Mouse (Mus musculus) adrenal gland, postnatal 4 days (tissue): Measurements from ENCODE around the gene Clnk. TPM values are rescaled to one million over a fixed set of nuclear protein-coding genes. Genes with fewer than 3 reads are reported as not detected.
"Not testable (repeated sequence)": the region's sequence is repeated elsewhere in the genome, so short reads cannot be mapped to it uniquely, and the experiment has no call there.

ENCODE experiments used
- DNase-seq, 2 experiments: peaks; one replicate each; pipeline ENCODE4 v3.0.0; 2021 to 2022; ENCODE audit warnings: low spot score in 2 of 2, mixed read lengths in 2 of 2
- long read RNA-seq, 2 experiments: library from polyadenylated mRNA; stranded (forward); transcript quantifications; one replicate each; pipeline ENCODE4 v2.0.0; 2021
- total RNA-seq, 2 experiments: library from RNA; stranded (reverse); gene quantifications; 2 replicates each; pipeline ENCODE4 v1.2.3; 2021

Clnk gene
- not detected for total RNA-seq
- long read RNA-seq, experiment 1: 0 reads
- long read RNA-seq, experiment 2: 0 reads

GRCm38 (mm10) chr5:38876622-38877021 lies at the start of gene Clnk:
TSS of gene Clnk (minus strand) at chr5:38876812.
- no peak for DNase-seq

DNA sequence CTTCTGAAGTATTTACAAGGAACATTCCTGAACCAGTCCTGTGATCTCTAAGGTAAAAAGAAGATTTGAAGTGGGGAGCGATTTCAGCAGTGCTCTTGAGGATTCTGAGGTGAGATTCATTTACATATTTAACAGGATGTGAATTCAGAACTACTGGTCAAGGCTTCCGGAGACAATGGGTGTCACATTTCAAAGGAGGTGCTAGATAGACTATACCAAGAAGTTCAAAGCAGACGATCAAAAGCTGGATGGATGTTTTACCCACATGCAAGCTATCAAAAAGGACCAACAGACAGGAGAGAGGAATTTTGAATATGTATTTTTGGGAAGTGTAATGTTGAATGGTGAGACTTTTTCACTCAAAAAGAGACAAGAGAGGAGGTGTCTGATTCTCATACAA lies 28.7 kb upstream of the Clnk start:
- DNase-seq: no peak

GRCm38 (mm10) chr5:38904528-38905044 lies 28.0 kb upstream of the Clnk start:
- no peak for DNase-seq

DNA sequence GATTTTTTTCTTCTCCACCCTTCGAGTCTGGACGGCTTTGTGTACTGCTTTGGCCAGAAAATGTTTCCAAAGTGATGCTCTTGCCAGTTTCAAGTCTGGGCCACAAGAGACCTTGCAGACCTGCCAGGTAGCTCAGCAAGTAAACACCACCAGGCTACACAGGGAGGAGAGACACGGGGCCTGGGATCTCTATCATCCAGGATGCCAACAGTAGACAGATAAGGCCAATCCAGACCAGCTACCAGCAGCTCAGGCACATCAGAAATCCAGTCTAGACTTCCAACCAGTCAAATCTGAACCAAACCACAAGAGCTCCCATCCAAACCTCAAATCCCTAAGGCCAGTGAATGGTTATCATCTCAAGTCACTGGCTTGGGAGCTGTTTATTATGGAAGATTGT lies 26.3 kb upstream of the Clnk start:
- no peak for DNase-seq

GRCm38 (mm10) chr5:38899051-38899450 lies 22.4 kb upstream of the Clnk start:
- DNase-seq: no peak

DNA sequence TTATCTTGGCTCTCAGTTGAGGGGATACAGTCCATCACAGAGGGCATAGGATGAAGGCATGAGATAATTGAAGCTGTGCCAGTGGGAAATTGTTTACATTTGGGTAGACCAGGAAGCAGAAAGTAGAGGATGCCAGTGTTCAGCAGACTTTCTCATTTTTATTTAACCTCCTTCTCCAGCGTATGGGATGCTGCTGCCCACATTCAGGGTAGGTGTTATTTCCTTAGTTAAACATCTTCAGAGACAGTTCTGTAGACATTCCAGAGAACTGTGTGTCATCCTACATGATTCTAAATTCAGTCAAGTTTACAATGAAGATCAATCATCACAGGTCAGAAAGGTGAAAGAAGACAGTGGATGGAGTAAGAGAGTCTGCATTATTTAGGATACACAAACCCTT lies 12.0 kb upstream of the Clnk start:
- no peak for DNase-seq

DNA sequence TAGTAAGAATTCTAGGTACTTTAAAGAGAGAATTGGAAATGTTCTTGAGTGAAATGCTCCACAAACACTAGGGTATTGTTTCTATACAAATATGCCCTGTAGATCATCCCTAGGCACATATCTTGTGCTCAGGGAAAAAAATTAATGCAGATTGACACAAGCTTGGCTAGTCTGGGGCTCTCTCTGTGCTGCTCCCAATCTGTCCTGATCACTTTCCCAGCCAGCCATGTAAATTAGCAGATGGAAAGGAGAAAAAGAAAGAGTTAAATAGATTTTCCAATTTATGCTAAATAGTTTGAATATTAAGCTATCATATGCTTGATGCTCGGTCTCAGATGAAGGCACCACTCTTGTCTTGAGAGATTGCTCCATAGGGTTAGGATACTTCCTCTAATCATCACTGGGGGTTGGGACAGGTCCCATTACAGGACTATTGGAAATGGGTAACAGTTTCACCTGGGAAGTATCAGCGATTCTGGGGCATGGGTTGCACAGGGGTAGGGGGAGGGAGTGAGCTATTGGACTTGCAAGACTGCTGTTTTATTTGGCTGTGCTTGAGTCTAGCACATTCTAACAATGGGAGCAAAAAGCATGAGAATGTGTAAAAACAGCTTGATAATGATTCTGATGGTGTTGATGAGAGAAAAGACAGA lies 10.1 kb upstream of the Clnk start:
- no peak for DNase-seq

DNA sequence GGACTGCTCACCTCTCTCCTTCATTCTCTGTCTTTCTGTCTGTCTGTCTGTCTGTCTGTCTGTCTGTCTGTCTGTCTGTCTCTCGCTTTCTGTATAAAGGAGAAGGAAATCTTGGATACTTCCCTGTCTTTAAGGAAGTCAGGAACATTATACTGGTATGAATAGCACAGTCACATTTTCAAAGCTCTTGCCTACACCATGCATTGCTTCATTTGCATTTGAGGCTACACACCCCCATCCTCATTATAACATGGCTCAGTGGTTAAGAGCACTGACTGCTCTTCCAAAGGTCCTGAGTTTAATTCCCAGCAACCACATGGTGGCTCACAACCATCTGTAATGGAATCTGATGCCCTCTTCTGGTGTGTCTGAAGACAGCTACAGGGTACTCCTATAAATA lies 6.0 kb upstream of the Clnk start:
- DNase-seq: not testable (repeated sequence)

DNA sequence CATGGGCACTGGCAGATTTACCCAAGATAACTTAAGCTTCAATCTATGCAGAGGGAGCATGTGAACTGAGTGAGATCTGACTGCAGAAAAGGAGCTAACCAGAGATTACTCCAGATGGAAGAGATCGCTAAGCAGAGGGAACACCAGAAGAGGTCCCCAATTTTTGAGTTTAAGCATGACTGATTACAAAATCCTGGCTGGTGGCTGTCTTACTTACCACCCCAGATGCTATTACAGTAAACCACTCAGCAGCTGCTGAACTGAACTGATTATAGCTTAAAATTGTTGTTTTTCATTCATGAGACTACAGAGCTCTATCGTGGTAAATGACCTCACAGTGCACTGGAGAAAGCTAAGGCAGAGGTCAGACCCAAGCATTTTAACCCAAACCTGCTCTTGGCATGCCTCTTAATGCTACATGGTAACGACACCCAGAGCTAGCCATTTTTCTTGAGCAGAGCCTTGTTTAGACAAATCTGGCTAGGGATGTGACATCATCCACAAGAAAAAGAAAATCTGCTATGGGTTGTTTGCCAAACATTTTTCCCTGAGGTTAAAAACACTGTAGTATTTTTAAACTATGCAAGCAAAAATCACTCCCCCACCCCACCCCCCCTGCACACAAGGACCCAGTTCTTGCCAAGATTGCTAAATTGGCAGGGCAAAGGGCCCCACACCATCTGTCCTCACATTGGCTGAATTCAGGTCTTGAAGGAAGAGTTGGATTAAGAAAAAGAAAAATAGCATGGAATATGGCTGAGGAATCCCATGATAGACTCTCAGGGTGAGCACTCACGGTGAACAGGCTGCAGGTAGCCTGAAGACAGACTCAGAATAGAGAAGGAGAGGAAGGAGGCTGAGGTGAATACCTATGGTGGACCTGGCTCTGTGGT lies 5.4 kb upstream of the Clnk start:
- DNase-seq: no peak

DNA sequence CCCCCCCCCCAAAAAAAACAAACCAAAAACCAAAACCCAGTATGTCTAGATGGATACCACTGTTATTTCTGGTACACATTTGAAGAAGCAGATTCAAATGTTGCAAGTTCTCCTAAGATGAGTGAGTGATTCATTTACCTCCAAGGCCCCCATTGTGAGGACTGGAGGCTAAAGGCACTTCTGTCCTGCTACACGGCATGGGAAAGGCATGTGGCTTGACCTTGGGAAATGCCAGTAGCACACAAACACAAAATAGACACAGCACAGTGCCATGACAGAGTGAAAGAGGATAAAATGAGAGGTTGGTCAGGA lies 4.8 kb upstream of the Clnk start:
- no peak for DNase-seq

DNA sequence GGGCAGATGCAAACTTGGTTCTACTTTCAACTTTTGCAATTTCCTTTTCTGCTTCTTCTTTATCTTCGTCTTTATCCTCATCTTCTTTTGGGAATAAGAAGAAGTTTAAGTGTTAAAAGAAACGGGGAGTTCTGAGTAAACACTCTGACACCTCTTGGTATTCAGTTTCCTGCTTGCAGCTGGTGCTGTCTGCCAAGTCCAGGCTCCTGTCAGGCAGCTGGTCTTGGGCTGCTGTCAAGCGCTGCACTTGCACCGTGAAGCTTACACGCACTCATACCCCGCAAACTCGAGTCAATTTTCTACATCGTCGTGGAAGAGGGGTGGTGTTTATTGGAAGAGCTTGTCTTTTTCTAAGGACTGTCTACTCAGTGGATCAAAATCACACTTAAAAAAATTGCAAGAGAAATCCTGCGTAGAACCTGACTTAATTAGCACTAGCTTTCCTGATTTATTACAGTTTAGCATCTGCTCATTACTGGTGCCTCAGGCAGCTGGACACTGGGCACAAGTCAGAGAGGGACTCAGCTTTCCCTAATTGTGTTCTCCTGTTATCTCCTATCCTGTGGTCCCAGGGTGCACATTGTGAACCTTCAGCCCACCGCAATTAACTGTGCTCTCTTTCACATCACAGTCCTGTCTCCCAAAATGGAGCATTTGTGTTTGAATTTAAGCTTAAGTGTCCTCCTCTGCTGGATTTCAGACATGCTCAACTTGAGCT lies 3.5 kb upstream of the Clnk start:
- DNase-seq: no peak

DNA sequence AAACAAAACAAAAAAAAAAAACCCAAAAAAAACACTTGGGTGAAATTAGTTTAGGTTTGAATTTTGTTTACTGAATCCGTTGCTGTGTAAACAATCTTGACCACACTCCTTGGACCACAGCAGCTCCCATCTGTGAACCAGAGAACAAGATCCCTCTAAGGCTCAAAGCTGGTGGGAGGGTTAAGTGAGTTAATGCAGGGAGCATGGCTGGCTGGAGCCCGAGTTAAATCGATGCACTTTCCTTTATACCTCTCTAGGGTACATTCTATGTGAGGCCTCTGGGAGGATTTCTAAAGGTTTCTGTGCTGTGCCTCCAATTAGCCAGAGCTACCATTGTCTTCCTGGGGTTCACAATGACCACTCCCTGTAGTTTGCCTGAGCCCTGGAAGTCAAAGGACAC lies 1.2 kb downstream of the Clnk start:
- DNase-seq: no peak

- DNase-seq: no peak
These were observed 1.7 kb downstream of the Clnk start for GRCm38 (mm10) chr5:38874931-38875330.

DNA sequence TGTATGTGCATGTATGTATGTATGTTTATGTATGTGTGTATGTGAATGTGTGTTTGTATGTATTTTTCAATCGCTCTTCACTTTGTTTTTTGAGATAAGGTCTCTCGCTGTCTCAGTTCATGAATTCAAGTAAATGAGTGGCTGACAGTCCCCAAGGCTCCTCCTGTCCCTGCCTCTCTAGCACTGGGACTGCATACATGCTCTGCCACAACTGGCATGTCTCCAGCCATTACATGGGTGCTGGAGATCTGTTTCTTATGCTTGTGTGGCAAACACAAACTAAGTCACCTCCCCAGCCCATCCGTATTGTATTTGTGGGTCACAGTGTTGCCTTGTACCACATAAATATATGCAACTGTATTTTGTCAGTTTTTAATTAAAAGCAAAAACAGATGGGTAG lies 3.7 kb downstream of the Clnk start:
- DNase-seq: no peak

DNA sequence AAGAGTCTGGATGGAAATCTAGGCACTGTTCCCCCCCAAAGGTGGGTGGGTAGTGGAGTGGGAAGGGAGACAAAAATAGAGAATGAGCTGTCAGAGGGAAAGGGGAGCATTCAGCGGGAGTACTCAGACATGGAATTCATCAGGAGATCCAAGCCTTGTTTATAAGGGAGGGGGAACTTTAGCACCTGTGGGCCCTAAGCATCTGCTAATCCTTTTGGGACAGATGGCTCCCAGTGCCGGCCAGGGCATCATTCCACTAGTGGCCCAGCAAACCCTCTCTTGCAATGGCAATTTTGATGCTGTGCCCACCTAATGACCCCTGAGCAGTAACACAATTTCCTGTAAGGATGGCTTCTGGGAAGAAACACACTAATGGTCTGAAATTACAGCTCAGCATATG lies 5.0 kb downstream of the Clnk start:
- DNase-seq: no peak

DNA sequence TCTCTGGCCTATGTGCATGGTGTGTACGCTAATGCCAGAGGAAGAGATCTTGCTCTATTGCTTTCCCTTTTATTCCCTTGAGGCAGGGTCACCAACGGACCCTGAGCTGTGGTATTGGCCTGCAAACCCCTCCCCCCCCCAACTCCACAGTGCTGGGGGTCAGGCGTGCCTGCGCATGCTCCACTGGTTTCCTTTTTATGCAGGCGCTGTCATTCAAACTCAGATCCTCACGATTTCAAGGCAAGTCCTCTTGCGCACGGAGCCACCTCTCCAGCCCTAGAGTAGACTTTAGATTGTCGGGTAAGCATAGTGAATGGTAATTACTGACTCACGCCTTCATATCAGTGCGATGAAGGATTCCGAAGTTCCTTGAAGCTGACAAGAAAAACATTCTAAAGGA lies 6.1 kb downstream of the Clnk start:
- DNase-seq: no peak

- DNase-seq: no peak
These were observed 6.6 kb downstream of the Clnk start for GRCm38 (mm10) chr5:38869976-38870375.

GRCm38 (mm10) chr5:38864624-38865023 lies 12.0 kb downstream of the Clnk start:
- DNase-seq: no peak

DNA sequence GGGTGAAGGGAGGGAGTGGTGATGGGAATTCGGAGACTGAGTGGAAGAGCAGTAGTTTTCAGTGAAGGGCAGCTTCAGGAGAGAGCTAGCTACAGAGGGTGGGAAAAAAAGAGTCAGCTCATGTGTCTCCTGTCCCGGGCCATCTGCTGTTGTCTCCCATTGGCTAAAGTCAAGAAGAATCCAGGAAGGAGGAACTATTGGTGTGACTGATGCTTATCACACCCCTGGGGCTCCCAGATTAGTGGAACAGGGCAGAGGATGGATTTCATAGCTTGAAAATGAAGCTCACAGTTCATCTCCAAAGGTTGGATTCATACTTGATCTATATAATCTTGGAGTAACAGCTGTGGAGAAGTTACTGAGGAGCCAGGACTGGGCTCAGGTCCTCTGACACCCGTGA lies 13.6 kb downstream of the Clnk start:
- no peak for DNase-seq

GRCm38 (mm10) chr5:38862288-38862985 lies 14.2 kb downstream of the Clnk start:
- no peak for DNase-seq

- DNase-seq: no peak
These were observed 18.4 kb downstream of the Clnk start for GRCm38 (mm10) chr5:38858015-38858721.
